Mouse (Mus musculus): ENCODE measurements around the gene Gm5678. TPM values are rescaled to one million over a fixed set of nuclear protein-coding genes. Genes with fewer than 3 reads are reported as not detected.
"Not testable (repeated sequence)": the region's sequence is repeated elsewhere in the genome, so short reads cannot be mapped to it uniquely, and the experiment has no call there.

Gm5678 gene
- polyA plus RNA-seq, 1 experiment from 2014 or later: not detected

DNA sequence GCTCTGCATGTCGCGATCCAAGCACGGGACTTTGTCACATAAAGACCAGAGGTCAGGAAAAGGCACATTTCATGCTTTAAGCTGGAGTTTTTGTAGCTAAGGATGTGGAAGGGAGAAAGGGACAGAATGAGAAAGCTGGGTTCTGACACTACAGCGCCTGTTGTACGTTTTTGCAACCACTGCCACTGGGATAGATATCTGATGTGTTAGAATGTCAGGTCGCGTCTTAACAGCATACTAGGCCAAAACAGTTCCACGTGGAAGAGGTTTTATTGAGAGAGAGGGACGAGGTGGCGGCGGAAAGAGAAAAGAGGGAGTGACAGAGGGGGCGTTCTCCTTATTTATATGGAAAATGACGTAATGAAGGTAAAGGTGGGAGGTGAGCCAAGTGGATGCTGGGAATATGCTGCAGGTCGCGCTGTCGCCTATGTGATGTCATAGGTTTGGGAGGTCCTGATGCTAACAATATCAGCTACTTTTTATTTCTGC lies 23.4 kb upstream of the Gm5678 start:
- H3K9me3 ChIP-seq (ENCODE audit: control insufficient read depth, low read length): no peaks in the 10 kb centered on the region
- H3K4me2 ChIP-seq: peak overlapping the region; percentile 84

DNA sequence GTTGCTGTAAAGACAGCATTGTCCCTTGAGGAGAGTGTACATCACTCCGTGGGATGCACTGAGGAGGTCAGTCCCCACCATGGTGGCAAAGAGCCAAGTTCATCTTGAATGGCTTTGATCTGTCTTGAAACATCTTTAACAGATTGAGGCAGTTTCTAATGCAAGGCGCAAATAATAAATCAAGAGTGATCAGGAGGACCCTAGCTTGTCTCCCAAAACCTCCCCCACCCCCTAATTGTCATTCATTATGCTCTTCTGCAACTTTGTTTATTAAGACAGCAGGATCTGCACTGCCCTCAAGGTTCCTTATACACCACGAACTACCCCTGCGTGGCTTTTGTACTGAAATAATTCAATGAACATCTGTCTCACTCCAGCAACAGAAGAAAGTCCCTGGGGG lies 22.3 kb upstream of the Gm5678 start, which contains the start of gene Cbr1:
Gene Cbr1, plus strand, starts transcription at position 301 of the 400 bp plus-strand sequence.
- Histone ChIP-seq H3K9me3 (ENCODE audit: control insufficient read depth, low read length) (no peaks in the 10 kb centered on the region), H3K27ac (ENCODE audit: low read depth, low read length) (no peak within 1 kb of the TSS), H3K4me1 (ENCODE audit: control insufficient read depth, insufficient read depth, low read length) (peaks cover 14% of the 10 kb centered on the region), H3K4me3 (ENCODE audit: low read depth, low read length) (peak within 1 kb of the TSS; percentile 59), H3K27me3 (ENCODE audit: control insufficient read depth, insufficient read depth, low read length) (no peaks in the 10 kb centered on the region; the same call in 1 of the 2 replicates), H3K4me2 (peak within 1 kb of the TSS; percentile 84), H3K36me3 (ENCODE audit: control insufficient read depth, insufficient read depth, low read length) (no peaks in the 10 kb centered on the region), H3K9ac (ENCODE audit: low read length) (peak within 1 kb of the TSS; percentile 78; the same call in 1 of the 2 replicates)
- 75% methylated on average over 4 of the region's 4 CpGs for WGBS
- no peak for DNase-seq (ENCODE audit: low spot score, missing footprints)
- ATAC-seq (ENCODE audit: low FRiP score): no peak

More for the DNA sequence above, 23.4 kb upstream of the Gm5678 start:
- H3K4me3 ChIP-seq (ENCODE audit: low read depth, low read length): peak overlapping the region; percentile 59
- DNase-seq (ENCODE audit: low spot score, missing footprints) (peak; percentile 93), ATAC-seq (ENCODE audit: low FRiP score) (no peak)
- WGBS: 3% methylated on average over 16 of the region's 16 CpGs
- H3K4me1 ChIP-seq (ENCODE audit: control insufficient read depth, insufficient read depth, low read length): peaks cover 14% of the 10 kb centered on the region
- H3K27me3 ChIP-seq (ENCODE audit: control insufficient read depth, insufficient read depth, low read length): no peaks in the 10 kb centered on the region; the same call in 1 of the 2 replicates
- H3K36me3 ChIP-seq (ENCODE audit: control insufficient read depth, insufficient read depth, low read length): no peaks in the 10 kb centered on the region
- H3K27ac ChIP-seq (ENCODE audit: low read depth, low read length): peak overlapping the region; percentile 87; the same call in 1 of the 2 replicates
- peak overlapping the region; percentile 78 for H3K9ac ChIP-seq (ENCODE audit: low read length)

DNA sequence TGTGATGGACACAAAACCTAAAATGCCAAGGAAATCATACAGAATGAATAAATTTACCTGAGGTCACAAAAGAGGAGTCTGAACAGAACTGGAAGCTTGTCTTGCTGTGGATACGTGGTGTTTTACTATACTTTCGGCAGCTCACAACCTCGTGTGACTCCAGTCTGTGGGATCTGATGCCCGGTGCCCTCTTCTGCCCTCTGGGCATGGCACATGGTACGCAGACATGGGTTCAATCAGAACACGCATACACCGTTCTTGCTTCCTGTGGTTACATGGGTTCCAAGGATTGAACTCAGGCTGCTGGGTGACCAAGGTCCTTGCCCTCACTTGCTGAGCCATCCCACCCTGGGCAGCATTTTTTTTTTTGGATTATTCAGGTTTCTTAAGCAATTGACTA lies 21.8 kb upstream of the Gm5678 start:
- Histone ChIP-seq H3K27ac (ENCODE audit: low read depth, low read length) (no peak overlapping the region), H3K4me1 (ENCODE audit: control insufficient read depth, insufficient read depth, low read length) (peaks cover 14% of the 10 kb centered on the region), H3K4me2 (no peak overlapping the region), H3K4me3 (ENCODE audit: low read depth, low read length) (no peak overlapping the region), H3K9ac (ENCODE audit: low read length) (no peak overlapping the region), H3K9me3 (ENCODE audit: control insufficient read depth, low read length) (no peaks in the 10 kb centered on the region), H3K36me3 (ENCODE audit: control insufficient read depth, insufficient read depth, low read length) (no peaks in the 10 kb centered on the region), H3K27me3 (ENCODE audit: control insufficient read depth, insufficient read depth, low read length) (no peaks in the 10 kb centered on the region; the same call in 1 of the 2 replicates)
- DNase-seq (ENCODE audit: low spot score, missing footprints): no peak
- ATAC-seq (ENCODE audit: low FRiP score): no peak
- 87% methylated on average over 7 of the region's 7 CpGs for WGBS

DNA sequence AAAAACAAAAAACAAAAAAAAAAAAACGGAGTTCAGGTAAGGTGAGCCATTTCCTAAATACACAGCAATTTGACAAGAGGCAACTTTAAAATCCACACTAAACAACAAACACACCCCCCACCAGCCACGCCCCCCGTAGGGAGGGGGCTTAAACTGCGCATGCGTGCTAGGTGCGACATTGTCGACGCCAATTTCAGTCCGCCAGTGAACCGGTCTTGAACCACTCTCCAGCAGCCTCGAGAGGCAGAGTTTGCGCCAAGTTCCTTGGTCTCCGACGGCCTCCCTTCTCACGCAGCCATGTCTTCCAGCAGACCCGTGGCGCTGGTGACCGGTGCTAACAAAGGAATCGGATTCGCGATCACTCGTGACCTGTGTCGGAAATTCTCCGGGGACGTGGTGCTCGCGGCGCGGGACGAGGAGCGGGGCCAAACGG lies 20.2 kb upstream of the Gm5678 start:
- WGBS: under 1% methylated on average over 32 of the region's 32 CpGs
- no peaks in the 10 kb centered on the region; the same call in 1 of the 2 replicates for H3K27me3 ChIP-seq (ENCODE audit: control insufficient read depth, insufficient read depth, low read length)
- H3K4me1 ChIP-seq (ENCODE audit: control insufficient read depth, insufficient read depth, low read length): peaks cover 14% of the 10 kb centered on the region
- no peaks in the 10 kb centered on the region for H3K9me3 ChIP-seq (ENCODE audit: control insufficient read depth, low read length)
- peak overlapping the region; percentile 79 for H3K9ac ChIP-seq (ENCODE audit: low read length)
- DNase-seq (ENCODE audit: low spot score, missing footprints) (peak; percentile 99), ATAC-seq (ENCODE audit: low FRiP score) (peak; percentile 41)
- H3K36me3 ChIP-seq (ENCODE audit: control insufficient read depth, insufficient read depth, low read length): no peaks in the 10 kb centered on the region
- peak overlapping the region; percentile 78 for H3K4me2 ChIP-seq
- H3K27ac ChIP-seq (ENCODE audit: low read depth, low read length): no peak overlapping the region
- peak overlapping the region; percentile 57 for H3K4me3 ChIP-seq (ENCODE audit: low read depth, low read length)

DNA sequence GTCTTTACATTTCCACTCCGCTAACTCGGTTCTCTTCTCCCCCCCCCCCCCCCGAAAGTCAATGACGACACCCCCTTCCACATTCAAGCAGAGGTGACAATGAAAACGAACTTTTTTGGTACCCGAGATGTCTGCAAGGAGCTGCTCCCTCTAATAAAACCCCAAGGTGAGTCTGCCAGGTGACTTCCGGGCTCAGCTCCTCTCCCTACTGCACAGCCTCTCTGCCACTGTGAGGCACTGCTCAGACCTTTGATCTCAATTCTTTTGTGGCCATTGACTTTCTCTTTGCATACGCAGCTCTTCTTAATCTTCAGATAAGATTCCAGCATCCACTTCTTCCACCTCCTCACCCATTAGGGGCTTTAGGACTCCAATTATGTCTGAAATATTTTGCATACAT lies 19.2 kb upstream of the Gm5678 start:
- WGBS: 72% methylated on average over 7 of the region's 8 CpGs
- Histone ChIP-seq H3K27me3 (ENCODE audit: control insufficient read depth, insufficient read depth, low read length) (no peaks in the 10 kb centered on the region; the same call in 1 of the 2 replicates), H3K4me2 (peak overlapping the region; percentile 78), H3K4me1 (ENCODE audit: control insufficient read depth, insufficient read depth, low read length) (peaks cover 14% of the 10 kb centered on the region), H3K27ac (ENCODE audit: low read depth, low read length) (no peak overlapping the region), H3K4me3 (ENCODE audit: low read depth, low read length) (peak overlapping the region; percentile 57), H3K9me3 (ENCODE audit: control insufficient read depth, low read length) (no peaks in the 10 kb centered on the region), H3K36me3 (ENCODE audit: control insufficient read depth, insufficient read depth, low read length) (no peaks in the 10 kb centered on the region), H3K9ac (ENCODE audit: low read length) (no peak overlapping the region)
- ATAC-seq (ENCODE audit: low FRiP score) (no peak), DNase-seq (ENCODE audit: low spot score, missing footprints) (no peak)

- DNase-seq (ENCODE audit: low spot score, missing footprints) (no peak), ATAC-seq (ENCODE audit: low FRiP score) (no peak)
- Histone ChIP-seq H3K27me3 (ENCODE audit: control insufficient read depth, insufficient read depth, low read length) (no peaks in the 10 kb centered on the region; the same call in 1 of the 2 replicates), H3K4me3 (ENCODE audit: low read depth, low read length) (no peak overlapping the region), H3K9me3 (ENCODE audit: control insufficient read depth, low read length) (no peaks in the 10 kb centered on the region), H3K4me1 (ENCODE audit: control insufficient read depth, insufficient read depth, low read length) (peaks cover 8% of the 10 kb centered on the region; the same call in 1 of the 2 replicates), H3K27ac (ENCODE audit: low read depth, low read length) (no peak overlapping the region), H3K4me2 (no peak overlapping the region), H3K9ac (ENCODE audit: low read length) (no peak overlapping the region), H3K36me3 (ENCODE audit: control insufficient read depth, insufficient read depth, low read length) (no peaks in the 10 kb centered on the region)
- 96% methylated on average over 4 of the region's 4 CpGs for WGBS
These were observed 18.1 kb upstream of the Gm5678 start for GRCm38 (mm10) chr16:93609796-93610195.

DNA sequence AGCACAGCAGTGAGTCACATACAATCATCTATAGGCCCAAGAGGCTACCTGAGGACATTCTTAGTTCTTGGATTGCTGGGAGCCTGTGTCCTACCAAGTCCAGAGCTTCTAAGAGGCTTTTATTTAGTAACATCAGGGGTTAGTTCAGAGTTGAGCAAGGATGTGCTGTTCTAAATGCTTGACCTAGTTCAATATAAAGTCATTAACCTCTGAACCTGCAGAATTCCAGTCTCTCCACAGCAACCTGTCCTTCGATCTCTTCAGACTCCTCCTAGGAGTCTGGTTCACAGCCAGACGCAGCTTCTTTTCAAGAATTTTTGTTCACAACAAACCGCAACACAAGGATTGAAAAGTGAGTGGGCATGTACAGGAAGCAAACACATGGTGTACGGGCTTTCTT lies 16.9 kb upstream of the Gm5678 start:
- Histone ChIP-seq H3K9ac (ENCODE audit: low read length) (no peak overlapping the region), H3K27me3 (ENCODE audit: control insufficient read depth, insufficient read depth, low read length) (no peaks in the 10 kb centered on the region; the same call in 1 of the 2 replicates), H3K4me2 (no peak overlapping the region), H3K27ac (ENCODE audit: low read depth, low read length) (no peak overlapping the region), H3K9me3 (ENCODE audit: control insufficient read depth, low read length) (no peaks in the 10 kb centered on the region), H3K36me3 (ENCODE audit: control insufficient read depth, insufficient read depth, low read length) (no peaks in the 10 kb centered on the region), H3K4me1 (ENCODE audit: control insufficient read depth, insufficient read depth, low read length) (peaks cover 8% of the 10 kb centered on the region; the same call in 1 of the 2 replicates), H3K4me3 (ENCODE audit: low read depth, low read length) (no peak overlapping the region)
- DNase-seq (ENCODE audit: low spot score, missing footprints) (no peak), ATAC-seq (ENCODE audit: low FRiP score) (no peak)
- WGBS: 92% methylated on average over 4 of the region's 4 CpGs

DNA sequence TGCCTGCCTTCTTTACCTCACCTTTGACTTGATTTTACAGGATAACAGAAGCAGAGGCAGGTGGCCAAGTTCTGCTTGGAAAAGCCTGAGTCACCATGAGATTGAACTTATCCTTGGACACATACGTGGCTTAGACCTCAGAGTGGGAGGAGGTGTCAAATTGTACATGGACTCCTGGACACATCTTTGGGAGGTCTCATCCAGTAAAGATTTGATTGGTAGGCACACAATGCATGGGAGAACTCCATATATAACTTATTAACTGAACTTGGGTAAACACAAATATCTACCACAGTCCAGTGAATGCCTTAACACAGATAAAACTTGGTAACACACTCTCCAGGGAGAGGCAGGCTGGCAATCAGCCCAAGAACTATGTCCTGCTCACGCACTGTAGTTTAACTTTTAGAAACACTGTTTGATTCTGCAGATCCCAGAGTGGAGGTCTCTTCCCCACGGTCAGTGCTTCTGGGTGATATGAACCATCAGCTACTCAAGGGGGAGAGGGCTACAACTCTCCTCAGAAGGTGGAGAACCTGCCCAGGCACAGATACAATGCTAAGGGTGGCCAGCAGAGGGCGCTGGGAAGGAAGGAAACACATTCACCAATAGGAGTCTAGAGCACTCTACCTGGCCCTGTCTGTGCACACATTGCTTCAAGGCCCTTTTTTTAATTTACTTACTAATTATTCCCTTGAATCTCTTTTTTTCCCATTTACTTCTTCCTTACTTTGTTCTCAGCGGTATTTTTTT lies 12.6 kb upstream of the Gm5678 start:
- Histone ChIP-seq H3K4me1 (ENCODE audit: control insufficient read depth, insufficient read depth, low read length) (no peaks in the 10 kb centered on the region), H3K27ac (ENCODE audit: low read depth, low read length) (no peak overlapping the region), H3K27me3 (ENCODE audit: control insufficient read depth, insufficient read depth, low read length) (no peaks in the 10 kb centered on the region), H3K9me3 (ENCODE audit: control insufficient read depth, low read length) (no peaks in the 10 kb centered on the region), H3K4me2 (no peak overlapping the region), H3K4me3 (ENCODE audit: low read depth, low read length) (no peak overlapping the region), H3K9ac (ENCODE audit: low read length) (no peak overlapping the region), H3K36me3 (ENCODE audit: control insufficient read depth, insufficient read depth, low read length) (no peaks in the 10 kb centered on the region)
- DNase-seq (ENCODE audit: low spot score, missing footprints): peak; percentile 93
- no peak for ATAC-seq (ENCODE audit: low FRiP score)
- WGBS: 45% methylated on average over 5 of the region's 5 CpGs

GRCm38 (mm10) chr16:93623759-93624158 lies 4.1 kb upstream of the Gm5678 start:
- not testable (repeated sequence) for H3K4me2 ChIP-seq; H3K9ac ChIP-seq (ENCODE audit: low read length); H3K27me3 ChIP-seq (ENCODE audit: control insufficient read depth, insufficient read depth, low read length); ATAC-seq (ENCODE audit: low FRiP score); H3K9me3 ChIP-seq (ENCODE audit: control insufficient read depth, low read length); H3K4me1 ChIP-seq (ENCODE audit: control insufficient read depth, insufficient read depth, low read length); H3K27ac ChIP-seq (ENCODE audit: low read depth, low read length); H3K36me3 ChIP-seq (ENCODE audit: control insufficient read depth, insufficient read depth, low read length); H3K4me3 ChIP-seq (ENCODE audit: low read depth, low read length); DNase-seq (ENCODE audit: low spot score, missing footprints)
- WGBS: 89% methylated on average over 4 of the region's 4 CpGs

Measured in midbrain, embryonic 11.5 days (tissue).